Mouse (Mus musculus): ENCODE measurements around the gene Inpp4b.

DNA sequence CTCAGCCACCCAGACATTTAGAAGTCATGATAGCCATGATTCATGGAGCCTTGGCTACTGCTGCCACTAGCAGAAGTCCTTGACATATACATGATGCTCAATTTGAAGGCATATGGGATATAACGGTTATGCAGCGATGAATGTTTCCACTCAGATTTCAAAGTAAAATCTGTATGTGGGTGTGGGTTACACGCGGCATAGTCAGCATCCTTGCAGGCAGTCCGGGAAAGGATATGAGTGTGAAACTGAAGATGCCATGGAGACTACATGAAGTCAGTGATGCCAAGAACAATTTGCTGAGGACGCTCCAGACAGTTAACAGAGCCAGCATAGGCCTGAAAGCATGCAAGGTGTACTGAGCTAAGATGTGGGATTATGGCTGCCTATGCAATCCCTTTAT, 46.6 kb downstream of the Inpp4b start:
- TF ChIP-seq EP300 (IDR thresholded peaks at IDR 0.05; ENCODE audit: low read depth) (no peak), CTCF (IDR thresholded peaks at IDR 0.05; ENCODE audit: low read depth) (no peak)
